Comparison of ENCODE assay signal across 2 mouse cellular contexts in the genomic region with DNA sequence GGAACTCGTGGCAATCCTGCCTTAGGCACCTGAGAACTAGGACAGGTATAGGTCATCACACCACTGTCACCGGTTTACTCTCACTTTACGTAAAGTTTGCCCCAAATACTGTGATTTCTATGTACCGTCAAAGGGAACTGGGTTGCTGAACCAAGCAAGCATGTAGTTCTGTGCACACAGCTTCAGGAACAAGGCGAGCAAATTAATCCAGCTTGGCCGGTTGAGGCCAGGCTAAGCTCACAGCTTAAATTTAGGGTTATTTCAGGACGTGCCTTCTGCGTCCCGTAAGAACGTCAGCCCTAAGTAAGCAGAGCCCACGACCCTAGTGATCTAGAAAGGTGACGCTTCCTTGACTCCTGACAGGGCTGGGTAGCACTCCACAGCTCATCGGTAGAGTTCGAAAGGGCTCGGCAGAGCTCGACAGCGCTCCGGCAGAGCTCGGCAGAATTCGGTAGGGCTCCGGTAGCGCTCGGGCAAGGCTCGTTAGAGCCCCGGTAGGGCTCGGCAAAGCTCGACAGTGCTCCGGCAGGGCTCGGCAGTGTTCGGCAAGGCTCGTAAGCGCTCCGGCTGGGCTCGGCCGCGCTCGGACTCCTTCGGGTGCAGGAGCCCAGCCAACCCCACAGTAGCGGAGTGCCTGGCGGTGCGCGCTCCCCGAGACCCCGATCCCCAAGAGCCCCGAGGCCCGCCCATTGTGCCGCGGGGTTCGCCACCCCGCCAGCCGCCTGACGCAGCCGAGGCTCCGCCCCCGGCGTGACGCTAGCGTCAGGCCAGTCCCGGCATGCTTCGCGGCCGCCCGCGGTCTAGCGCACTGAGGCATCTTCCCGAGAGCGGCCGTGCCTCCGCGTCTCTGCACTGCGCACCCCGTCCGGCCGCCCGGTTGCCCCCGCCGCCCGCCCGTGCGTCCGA.
A peak's percentile ranks its signal among the peaks of the same experiment; 100 is the strongest.
TF ChIP-seq lines count a peak whose summit lies in the region.

Gene Etnk1 (plus strand): TSS at position 770 of the 906 bp plus-strand sequence.

TF ChIP-seq in C2C12, 6 proteins besides CTCF, POLR2A, EP300 and RAD21 (continued from another document):
- no peak for TF ChIP-seq MYOD1 (IDR thresholded peaks at IDR 0.05; ENCODE audit: control insufficient read depth, insufficient read length, low read depth)
- TF ChIP-seq MAX (IDR thresholded peaks at IDR 0.05) = no peak

TF ChIP-seq in myocyte, 11 proteins besides CTCF, POLR2A, EP300 and RAD21 (continued from another document):
- TF ChIP-seq E2F4 (IDR thresholded peaks at IDR 0.05; ENCODE audit: insufficient read depth) = no peak
- TF ChIP-seq MAX (IDR thresholded peaks at IDR 0.05; ENCODE audit: low read depth) = no peak
- no peak for TF ChIP-seq SRF (IDR thresholded peaks at IDR 0.05; ENCODE audit: control insufficient read depth, insufficient read length, low read depth)
- peak; percentile 32 for TF ChIP-seq REST (IDR thresholded peaks at IDR 0.05; ENCODE audit: insufficient read depth, insufficient read length)
- peak; percentile 97 for TF ChIP-seq POLR2AphosphoS2 (IDR thresholded peaks at IDR 0.05; ENCODE audit: insufficient read length, low read depth)
- peak in 1 of 3 experiments; percentile 43 for TF ChIP-seq MYOG (IDR thresholded peaks at IDR 0.05; ENCODE audit: control insufficient read depth in 1 of 3, insufficient read depth in 1 of 3, insufficient read length in 2 of 3, low read depth in 2 of 3)
